14 mouse cellular contexts compared by ENCODE assay signal in the genomic region with DNA sequence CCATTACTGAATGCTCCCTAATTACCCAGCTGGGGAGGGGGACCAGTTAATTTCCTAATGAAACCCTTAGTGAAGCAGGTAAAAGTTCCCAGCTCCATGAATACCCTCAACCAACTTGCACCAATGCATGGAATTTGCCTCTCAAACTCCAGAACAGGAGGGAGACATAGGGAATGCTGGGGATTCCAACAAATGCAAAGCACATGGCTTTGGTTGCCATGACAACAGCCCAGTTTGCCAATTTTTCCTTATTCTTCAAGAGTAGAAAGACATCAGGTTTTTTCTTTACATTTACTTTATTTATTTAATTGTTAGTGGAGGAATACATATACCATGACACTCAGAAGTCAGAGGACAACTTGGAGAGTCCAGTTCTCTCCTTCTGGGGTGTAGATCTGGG. TPM values are rescaled to one million over a fixed set of nuclear protein-coding genes. Genes with fewer than 3 reads are reported as not detected.
A peak's percentile ranks its signal among the peaks of the same experiment; 100 is the strongest.
DNase-seq lines count a peak whose midpoint lies in the region; ATAC-seq lines count a peak whose summit lies in the region.
"Had no signal": no experiment of that assay in that cellular context is flagged by ENCODE, and none has a peak within 500 bp of the region (broad histone marks: within the 10 kb centered on the region; RNA-seq: fewer than 3 reads in every experiment).

No protein-coding gene starts in this region.

- H3K4me1 ChIP-seq in midbrain, embryonic 11.5 days (ENCODE audit: control insufficient read depth, insufficient read depth, low read length), result no peaks in the 10 kb centered on the region
- H3K4me1 ChIP-seq in midbrain, embryonic 16.5 days (ENCODE audit: control insufficient read depth, insufficient read depth, low read length), result peaks cover 5% of the 10 kb centered on the region; the same call in 1 of the 2 replicates
- H3K4me1 ChIP-seq: heart, embryonic 12.5 days had no signal

- peak; percentile 70 for DNase-seq in midbrain, embryonic 11.5 days (ENCODE audit: low spot score, missing footprints)
- peak; percentile 53 for DNase-seq in embryo, embryonic 11 days
- DNase-seq in left cerebral cortex, postnatal 14 days (ENCODE audit: low spot score in 2 of 2), result peak; percentile 87 to 93
- peak; percentile 81 for DNase-seq in right cerebral cortex, postnatal 4 days
- no peak for DNase-seq in ovary, postnatal 36 days (ENCODE audit: low spot score)
- no peak for DNase-seq in urinary bladder, adult 18-20 months (ENCODE audit: low spot score in 2 of 2)
- DNase-seq: kidney, postnatal 4 days; lung, postnatal 4 days had no signal

- no peak overlapping the region for H3K4me3 ChIP-seq in midbrain, embryonic 11.5 days (ENCODE audit: low read depth, low read length)
- no peak overlapping the region for H3K4me3 ChIP-seq in midbrain, embryonic 16.5 days (ENCODE audit: low read depth, low read length)
- H3K4me3 ChIP-seq: embryonic facial prominence, embryonic 12.5 days; heart, embryonic 12.5 days; myocyte had no signal

- no peak overlapping the region for H3K27ac ChIP-seq in midbrain, embryonic 11.5 days (ENCODE audit: low read depth, low read length)
- H3K27ac ChIP-seq in midbrain, embryonic 16.5 days (ENCODE audit: low read length), result no peak overlapping the region
- H3K27ac ChIP-seq: embryonic facial prominence, embryonic 12.5 days had no signal

- no peaks in the 10 kb centered on the region for H3K9me3 ChIP-seq in midbrain, embryonic 11.5 days (ENCODE audit: control insufficient read depth, low read length)
- H3K9me3 ChIP-seq in midbrain, embryonic 16.5 days (replicated peaks; ENCODE audit: control insufficient read depth, low read length, poor library complexity, severe bottlenecking), result no peaks in the 10 kb centered on the region
- H3K9me3 ChIP-seq: embryonic facial prominence, embryonic 12.5 days; heart, embryonic 12.5 days had no signal

- H3K9ac ChIP-seq in midbrain, embryonic 11.5 days (ENCODE audit: low read length), result no peak overlapping the region; the same call in 1 of the 2 replicates
- H3K9ac ChIP-seq in midbrain, embryonic 16.5 days (ENCODE audit: low read depth, low read length), result no peak overlapping the region
- H3K9ac ChIP-seq: embryonic facial prominence, embryonic 12.5 days; heart, embryonic 12.5 days had no signal

- no peak overlapping the region for H3K4me2 ChIP-seq in midbrain, embryonic 11.5 days
- no peak overlapping the region for H3K4me2 ChIP-seq in midbrain, embryonic 16.5 days (ENCODE audit: low read length)
- H3K4me2 ChIP-seq: embryonic facial prominence, embryonic 12.5 days; heart, embryonic 12.5 days; liver, embryonic 11.5 days had no signal

- ATAC-seq in midbrain, embryonic 11.5 days (ENCODE audit: low FRiP score), result no peak
- ATAC-seq in midbrain, embryonic 16.5 days, result no peak
- ATAC-seq: hindbrain, embryonic 16.5 days had no signal

- no peaks in the 10 kb centered on the region; the same call in 1 of the 2 replicates for H3K27me3 ChIP-seq in midbrain, embryonic 11.5 days (ENCODE audit: control insufficient read depth, insufficient read depth, low read length)
- no peaks in the 10 kb centered on the region for H3K27me3 ChIP-seq in midbrain, embryonic 16.5 days (ENCODE audit: control insufficient read depth, insufficient read depth, low read depth, low read length)
- H3K27me3 ChIP-seq: embryonic facial prominence, embryonic 12.5 days had no signal

- intact Hi-C loops in left cerebral cortex, postnatal 14 days (cut with DNase I), result no loop called here

- H3K36me3 ChIP-seq in midbrain, embryonic 11.5 days (ENCODE audit: control insufficient read depth, insufficient read depth, low read length), result no peaks in the 10 kb centered on the region
- no peaks in the 10 kb centered on the region for H3K36me3 ChIP-seq in midbrain, embryonic 16.5 days (ENCODE audit: control insufficient read depth, insufficient read depth, low read length)
- H3K36me3 ChIP-seq: embryonic facial prominence, embryonic 12.5 days; heart, embryonic 12.5 days had no signal

RNA-seq across cellular contexts. Expression of a gene that starts 7.6 kb away (rescaled TPM):
- polyA plus RNA-seq in midbrain, embryonic 11.5 days (2014; fragmentation: Nextera tagmentation; extraction: Ambion mirVana), result 23.9 and 26.1 TPM in 2 replicates
- polyA plus RNA-seq in midbrain, embryonic 16.5 days (2015; fragmentation: Nextera tagmentation; extraction: Ambion mirVana), result 26.0 and 27.7 TPM in 2 replicates
- 10 to 100 TPM; 29.3 to 30.0 TPM for total RNA-seq in left cerebral cortex, postnatal 14 days (2021)

RNA-seq across cellular contexts. Expression of a gene that starts 44.8 kb away (rescaled TPM):
- 8.0 and 8.3 TPM in 2 replicates for polyA plus RNA-seq in midbrain, embryonic 11.5 days (2014; fragmentation: Nextera tagmentation; extraction: Ambion mirVana)
- 7.6 TPM in 2 replicates for polyA plus RNA-seq in midbrain, embryonic 16.5 days (2015; fragmentation: Nextera tagmentation; extraction: Ambion mirVana)
- 10 to 100 TPM; 29.7 to 38.4 TPM for total RNA-seq in left cerebral cortex, postnatal 14 days (2021)

Comparison
In these comparisons a context has a peak if more than half of its experiments do, and no peak if none do; other contexts are left out.
1. DNase-seq: peak in midbrain, embryonic 11.5 days (single experiment), embryo, embryonic 11 days (single experiment), left cerebral cortex, postnatal 14 days (2 of 2) and right cerebral cortex, postnatal 4 days (single experiment); none in ovary, postnatal 36 days (single experiment) and urinary bladder, adult 18-20 months (0 of 2).